ENCODE assay signal across 8 mouse cellular contexts in genomic region chr5:142901846-142902505, GRCm38 (mm10). TPM values are rescaled to one million over a fixed set of nuclear protein-coding genes. Genes with fewer than 3 reads are reported as not detected.
DNase-seq lines count a peak whose midpoint lies in the region; ATAC-seq and TF ChIP-seq lines count a peak whose summit lies in the region.

No protein-coding gene starts in this region.

- DNase-seq in heart, adult 11 months: no peak
- peak; percentile 63 for DNase-seq in Muller cell, postnatal 12 days (ENCODE audit: inconsistent ontology term)
- no peak for DNase-seq in hindbrain, embryonic 11.5 days (ENCODE audit: low spot score)
- no peak for DNase-seq in adrenal gland, postnatal 4 days (ENCODE audit: low spot score in 2 of 2)
- no peak for DNase-seq in frontal cortex, postnatal 10 days (ENCODE audit: low spot score in 2 of 2)
- no peak for DNase-seq in left cerebral cortex, postnatal 25 days (ENCODE audit: low spot score in 2 of 2)

- H3K9me3 ChIP-seq in heart, embryonic 15.5 days (replicated peaks): no peaks in the 10 kb centered on the region
- no peaks in the 10 kb centered on the region for H3K9me3 ChIP-seq in hindbrain, embryonic 11.5 days (ENCODE audit: control insufficient read depth, low read length)

- no peaks in the 10 kb centered on the region for H3K27me3 ChIP-seq in heart, embryonic 15.5 days
- H3K27me3 ChIP-seq in hindbrain, embryonic 11.5 days (ENCODE audit: control insufficient read depth, insufficient read depth, low read length): no peaks in the 10 kb centered on the region
- H3K27me3 ChIP-seq in myocyte (ENCODE audit: control insufficient read depth, insufficient read depth, insufficient read length): no peaks in the 10 kb centered on the region

- peaks cover 20% of the 10 kb centered on the region for H3K4me1 ChIP-seq in heart, embryonic 15.5 days (replicated peaks)
- 0 out of 2 replicates have a peak, but pooled peaks cover under 1% of the 10 kb centered on the region for H3K4me1 ChIP-seq in hindbrain, embryonic 11.5 days (replicated peaks; ENCODE audit: control insufficient read depth, insufficient read depth, low read length)

- WGBS in heart, embryonic 15.5 days: 41% methylated on average over 4 of the region's 4 CpGs
- WGBS in hindbrain, embryonic 11.5 days: 78% methylated on average over 4 of the region's 4 CpGs

- H3ac ChIP-seq in myocyte (ENCODE audit: control insufficient read depth, insufficient read length): no peak overlapping the region

- H3K36me3 ChIP-seq in heart, embryonic 15.5 days: peaks cover 48% of the 10 kb centered on the region
- peaks cover 24% of the 10 kb centered on the region for H3K36me3 ChIP-seq in hindbrain, embryonic 11.5 days (ENCODE audit: control insufficient read depth, insufficient read depth, low read length)
- H3K36me3 ChIP-seq in myocyte (ENCODE audit: control insufficient read depth, insufficient read depth): peaks cover 46% of the 10 kb centered on the region

- no peak overlapping the region for H3K9ac ChIP-seq in heart, embryonic 15.5 days
- no peak overlapping the region for H3K9ac ChIP-seq in hindbrain, embryonic 11.5 days (ENCODE audit: low read depth, low read length)

- ATAC-seq in heart, embryonic 15.5 days (replicated peaks; ENCODE audit: insufficient number of reproducible peaks, insufficient read depth, low FRiP score, low read depth): no peak
- ATAC-seq in hindbrain, embryonic 11.5 days (ENCODE audit: low FRiP score): no peak

- no peak for TF ChIP-seq POLR2A in myocyte (IDR thresholded peaks at IDR 0.05; ENCODE audit: insufficient read length, low read depth)

- peaks cover 32% of the 10 kb centered on the region for H3K79me2 ChIP-seq in myocyte (ENCODE audit: control insufficient read depth, insufficient read depth)

- H3K4me2 ChIP-seq in heart, embryonic 15.5 days: no peak overlapping the region
- H3K4me2 ChIP-seq in hindbrain, embryonic 11.5 days (replicated peaks; ENCODE audit: low read depth, low read length): no peak overlapping the region
- H3K4me2 ChIP-seq in myocyte (ENCODE audit: low read depth): no peak overlapping the region

- intact Hi-C loops in left cerebral cortex, postnatal 25 days (cut with DNase I): no loop called here

- H3K27ac ChIP-seq in heart, embryonic 15.5 days: peak overlapping the region; percentile 100
- 0 out of 2 replicates have a peak overlapping the region, but pooled peaks have one; percentile 30 for H3K27ac ChIP-seq in hindbrain, embryonic 11.5 days (ENCODE audit: low read depth, low read length)

- no peak overlapping the region for H3K4me3 ChIP-seq in heart, embryonic 15.5 days
- no peak overlapping the region for H3K4me3 ChIP-seq in hindbrain, embryonic 11.5 days (ENCODE audit: low read depth, low read length)
- H3K4me3 ChIP-seq in myocyte: peak overlapping the region; percentile 97

TF ChIP-seq in myocyte, 11 proteins besides CTCF, POLR2A, EP300 and RAD21:
- TF ChIP-seq POLR2AphosphoS2 (IDR thresholded peaks at IDR 0.05; ENCODE audit: insufficient read length, low read depth) (peak; percentile 51), TCF3 (IDR thresholded peaks at IDR 0.05; ENCODE audit: insufficient read length, low read depth) (no peak)

RNA-seq across cellular contexts. Expression of gene Actb, which starts 4.6 kb away (rescaled TPM):
- 5,943 and 6,493 TPM in 2 replicates for polyA plus RNA-seq in heart, embryonic 15.5 days (2015; fragmentation: Nextera tagmentation; extraction: Ambion mirVana)
- polyA plus RNA-seq in hindbrain, embryonic 11.5 days (2014; fragmentation: Nextera tagmentation; extraction: Ambion mirVana): 15,671 and 16,656 TPM in 2 replicates
- polyA plus RNA-seq in myocyte (2012; fragmentation: generic; extraction: Trizol): 2,198 TPM
- 1,000 to 10,000 TPM; 3,089 to 3,273 TPM for total RNA-seq in adrenal gland, postnatal 4 days (2021)
- total RNA-seq in left cerebral cortex, postnatal 25 days (2021): 1,000 to 10,000 TPM; 2,451 to 2,479 TPM

RNA-seq across cellular contexts. Expression of gene Fbxl18, which starts 6.8 kb away (rescaled TPM):
- polyA plus RNA-seq in heart, embryonic 15.5 days (2015; fragmentation: Nextera tagmentation; extraction: Ambion mirVana): 7.7 and 9.9 TPM in 2 replicates
- 12.1 and 14.5 TPM in 2 replicates for polyA plus RNA-seq in hindbrain, embryonic 11.5 days (2014; fragmentation: Nextera tagmentation; extraction: Ambion mirVana)
- 7.6 TPM for polyA plus RNA-seq in myocyte (2012; fragmentation: generic; extraction: Trizol)
- total RNA-seq in adrenal gland, postnatal 4 days (2021): 10 to 100 TPM; 18.3 to 20.9 TPM
- total RNA-seq in left cerebral cortex, postnatal 25 days (2021): 10 to 100 TPM; 32.5 to 33.7 TPM

RNA-seq across cellular contexts. Expression of gene Fscn1, which starts 58.2 kb away (rescaled TPM):
- 108 and 137 TPM in 2 replicates for polyA plus RNA-seq in heart, embryonic 15.5 days (2015; fragmentation: Nextera tagmentation; extraction: Ambion mirVana)
- polyA plus RNA-seq in hindbrain, embryonic 11.5 days (2014; fragmentation: Nextera tagmentation; extraction: Ambion mirVana): 570 and 615 TPM in 2 replicates
- 180 TPM for polyA plus RNA-seq in myocyte (2012; fragmentation: generic; extraction: Trizol)
- total RNA-seq in adrenal gland, postnatal 4 days (2021): 100 to 1,000 TPM; 122 to 151 TPM
- total RNA-seq in left cerebral cortex, postnatal 25 days (2021): 100 to 1,000 TPM; 384 to 450 TPM
